Mouse (Mus musculus): ENCODE measurements around the gene Mettl9. TPM values are rescaled to one million over a fixed set of nuclear protein-coding genes. Genes with fewer than 3 reads are reported as not detected.
A peak's percentile ranks its signal among the peaks of the same experiment; 100 is the strongest.

Gene Mettl9
- polyA plus RNA-seq, 1 experiment from 2014 or later: 136 TPM

GRCm38 (mm10) chr7:121111321-121111720 is 77.1 kb downstream of the Mettl9 start:
- Histone ChIP-seq H3K9me3 (replicated peaks) (no peaks in the 10 kb centered on the region), H3K36me3 (no peaks in the 10 kb centered on the region), H3K4me1 (no peaks in the 10 kb centered on the region), H3K9ac (no peak overlapping the region), H3K4me3 (replicated peaks) (no peak overlapping the region), H3K27ac (replicated peaks) (no peak overlapping the region), H3K27me3 (no peaks in the 10 kb centered on the region), H3K4me2 (replicated peaks) (no peak overlapping the region)
- no peak for ATAC-seq (ENCODE audit: insufficient number of reproducible peaks, low FRiP score, low TSS enrichment, low read depth)
- whole genome bisulfite sequencing: 30% methylated on average over 3 of the region's 3 CpGs

- H3K27me3 ChIP-seq: no peaks in the 10 kb centered on the region
- WGBS: 66% methylated on average over 3 of the region's 3 CpGs
- no peaks in the 10 kb centered on the region for H3K36me3 ChIP-seq
- no peak overlapping the region for H3K4me3 ChIP-seq (replicated peaks)
- no peak overlapping the region for H3K9ac ChIP-seq
- no peaks in the 10 kb centered on the region for H3K4me1 ChIP-seq
- no peak for ATAC-seq (ENCODE audit: insufficient number of reproducible peaks, low FRiP score, low TSS enrichment, low read depth)
- H3K4me2 ChIP-seq (replicated peaks): no peak overlapping the region
- H3K9me3 ChIP-seq (replicated peaks): no peaks in the 10 kb centered on the region
- no peak overlapping the region for H3K27ac ChIP-seq (replicated peaks)
Measured at GRCm38 (mm10) chr7:121111762-121112161, 77.5 kb downstream of the Mettl9 start.

- Histone ChIP-seq H3K9ac (no peak overlapping the region), H3K4me2 (replicated peaks) (no peak overlapping the region), H3K4me1 (0 out of 2 replicates have a peak, but pooled peaks cover 3% of the 10 kb centered on the region), H3K27ac (replicated peaks) (no peak overlapping the region), H3K9me3 (replicated peaks) (no peaks in the 10 kb centered on the region), H3K27me3 (no peaks in the 10 kb centered on the region), H3K4me3 (replicated peaks) (no peak overlapping the region), H3K36me3 (no peaks in the 10 kb centered on the region)
- peak; percentile 34 for ATAC-seq (ENCODE audit: insufficient number of reproducible peaks, low FRiP score, low TSS enrichment, low read depth)
- WGBS: 9% methylated on average over 10 of the region's 10 CpGs
Measured at GRCm38 (mm10) chr7:121120143-121120818, 86.0 kb downstream of the Mettl9 start.

Other genes starting within 250 kb of the Mettl9 start
- gene Gm5737, start 222.1 kb upstream of the Mettl9 start, polyA plus RNA-seq (2015; fragmentation: Nextera tagmentation; extraction: Ambion mirVana): not detected in 2 replicates
- 65.2 and 75.4 TPM in 2 replicates for gene Eef2k, start 191.6 kb upstream of the Mettl9 start, polyA plus RNA-seq (2015; fragmentation: Nextera tagmentation; extraction: Ambion mirVana)
- gene Polr3e, start 116.7 kb upstream of the Mettl9 start, polyA plus RNA-seq (2015; fragmentation: Nextera tagmentation; extraction: Ambion mirVana): 34.1 and 35.1 TPM in 2 replicates
- gene Cdr2, start 52.1 kb upstream of the Mettl9 start, polyA plus RNA-seq (2015; fragmentation: Nextera tagmentation; extraction: Ambion mirVana): 11.3 and 14.1 TPM in 2 replicates
- 0.17 TPM in 1 of 2 replicates, not detected in the other for gene Mfsd13b, start 51.9 kb upstream of the Mettl9 start, polyA plus RNA-seq (2015; fragmentation: Nextera tagmentation; extraction: Ambion mirVana)
- 3.0 and 3.1 TPM in 2 replicates for gene Igsf6, start 40.1 kb downstream of the Mettl9 start, polyA plus RNA-seq (2015; fragmentation: Nextera tagmentation; extraction: Ambion mirVana)
- 0.61 and 0.75 TPM in 2 replicates for gene Otoa, start 47.2 kb downstream of the Mettl9 start, polyA plus RNA-seq (2015; fragmentation: Nextera tagmentation; extraction: Ambion mirVana)